Mouse (Mus musculus): Measurements from ENCODE around the gene Tmem59.

DNA sequence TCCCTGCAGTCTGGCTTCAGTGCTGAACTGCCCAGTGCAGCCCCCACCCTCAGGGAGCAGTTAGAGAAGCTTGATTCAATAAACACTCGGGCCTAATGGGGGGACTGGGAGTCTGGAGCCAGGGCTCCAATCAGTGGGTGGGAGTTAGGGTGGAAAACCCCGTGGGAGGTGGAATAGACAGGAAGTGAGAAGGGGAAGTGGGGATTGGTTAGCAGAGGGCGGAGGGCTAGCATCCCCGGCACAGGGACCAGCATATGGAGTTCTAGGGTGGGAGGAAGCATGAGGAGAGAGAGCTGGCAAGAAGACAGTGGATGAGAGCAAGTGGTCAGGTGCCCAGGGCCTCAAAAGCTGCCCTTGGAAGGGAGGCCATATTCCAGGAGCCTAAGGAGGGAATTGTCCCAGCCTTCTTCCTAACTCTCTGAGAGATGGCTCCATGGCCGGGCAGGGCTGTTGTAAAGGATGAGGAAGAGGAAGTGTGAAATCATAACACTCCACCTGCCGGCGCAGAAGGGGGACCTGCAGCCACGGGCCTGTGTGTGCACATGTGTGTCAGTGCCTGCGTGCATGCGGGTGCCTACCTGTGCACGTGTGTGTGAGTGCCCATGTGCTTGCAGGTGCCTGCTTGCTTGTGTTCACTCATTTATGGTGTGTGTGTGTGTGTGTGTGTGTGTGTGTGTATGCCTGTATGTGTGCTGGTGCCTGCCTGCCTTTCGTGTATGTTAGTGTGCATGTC lies 35.2 kb downstream of the Tmem59 start:
- TF ChIP-seq SRF (IDR thresholded peaks at IDR 0.05; ENCODE audit: control insufficient read depth, insufficient read length, low read depth) (no peak), E2F4 (IDR thresholded peaks at IDR 0.05; ENCODE audit: insufficient read depth) (no peak), POLR2A (IDR thresholded peaks at IDR 0.05; ENCODE audit: insufficient read length, low read depth) (no peak)

Data from myocyte (in vitro differentiated cells).